Mouse (Mus musculus) frontal cortex, adult (tissue): ENCODE measurements at regions not wholly inside any gene's neighbourhood (a gene's known extent, or its start where the extent isn't known, plus 50 kb on each side); places are given as distances from the start of the nearest gene placed in this dataset.

Experiments
- ATAC-seq: cut with Nextera tagmentation; 2 replicates; pipeline ENCODE4 v1.9.2; 2017; ENCODE audit warnings: mild to moderate bottlenecking, moderate library complexity, mixed read lengths; ENCODE audit not compliant: low TSS enrichment

- ATAC-seq, result peak; percentile 79
Observed at GRCm38 (mm10) chrX:13921867-13922266, 70.7 kb upstream of the Cask start.

- no peak for ATAC-seq
Observed at GRCm38 (mm10) chrX:13918659-13919058, 67.5 kb upstream of the Cask start.
